In the genomic region with DNA sequence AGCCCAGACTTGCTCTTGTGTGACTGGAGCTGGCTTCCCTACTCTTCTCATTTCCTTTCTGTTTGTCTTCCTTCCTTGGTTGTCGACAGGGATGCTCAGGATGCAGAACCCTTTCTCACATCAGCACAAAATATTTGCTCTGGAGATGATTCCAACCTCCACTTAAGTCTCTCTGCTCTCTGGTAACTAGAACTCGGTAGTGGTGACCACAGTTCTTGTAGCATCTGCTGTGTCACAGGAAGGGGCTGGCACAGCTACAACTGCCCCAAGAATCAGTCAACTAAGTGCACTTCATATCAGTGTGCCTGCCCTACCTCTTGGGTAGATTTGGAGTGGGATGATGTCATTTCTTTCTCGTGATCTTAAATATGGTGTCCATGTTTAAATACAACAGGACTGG, we compare ENCODE assay signal across 19 mouse cellular contexts. TPM values are rescaled to one million over a fixed set of nuclear protein-coding genes. Genes with fewer than 3 reads are reported as not detected.
"Had no signal": no experiment of that assay in that cellular context is flagged by ENCODE, and none has a peak within 500 bp of the region (broad histone marks: within the 10 kb centered on the region; RNA-seq: fewer than 3 reads in every experiment).

No protein-coding gene starts in this region.

- H3K9me3 ChIP-seq: limb, embryonic 13.5 days; midbrain, embryonic 15.5 days; neural tube, embryonic 12.5 days had no signal

- H3K27me3 ChIP-seq: midbrain, embryonic 15.5 days; neural tube, embryonic 12.5 days had no signal

- H3K4me3 ChIP-seq: layer of hippocampus, adult 2 months; limb, embryonic 13.5 days; midbrain, embryonic 15.5 days; neural tube, embryonic 12.5 days had no signal

- H3K36me3 ChIP-seq: limb, embryonic 13.5 days; midbrain, embryonic 15.5 days; neural tube, embryonic 12.5 days had no signal

- DNase-seq: kidney, adult 11 months; kidney, adult 9 months; kidney, postnatal 36 days; left cerebral cortex, postnatal 4 days had no signal

- H3K4me2 ChIP-seq: limb, embryonic 13.5 days; midbrain, embryonic 11.5 days; midbrain, embryonic 15.5 days; neural tube, embryonic 12.5 days had no signal

- H3K27ac ChIP-seq: kidney, postnatal 0 days; layer of hippocampus, adult 2 months; limb, embryonic 13.5 days; liver, embryonic 14.5 days; midbrain, embryonic 15.5 days; neural tube, embryonic 12.5 days had no signal

- H3K4me1 ChIP-seq: limb, embryonic 13.5 days; midbrain, embryonic 15.5 days; neural tube, embryonic 12.5 days had no signal

- H3K9ac ChIP-seq: limb, embryonic 13.5 days; liver, embryonic 14.5 days; midbrain, embryonic 15.5 days; neural tube, embryonic 12.5 days had no signal

RNA-seq across cellular contexts. Expression of a gene that starts 8.6 kb away (rescaled TPM):
- polyA plus RNA-seq: liver, adult 2 months; midbrain, embryonic 15.5 days; neural tube, embryonic 12.5 days had no signal

RNA-seq across cellular contexts. Expression of a gene that starts 20.6 kb away (rescaled TPM):
- total RNA-seq: layer of hippocampus, adult 2 months; layer of hippocampus, postnatal 14 days; left cerebral cortex, adult 18-20 months; left cerebral cortex, postnatal 10 days; left cerebral cortex, postnatal 4 days had no signal
- polyA plus RNA-seq: intestine, embryonic 14.5 days; kidney, postnatal 0 days; limb, embryonic 13.5 days; liver, embryonic 14.5 days; midbrain, embryonic 11.5 days; neural tube, embryonic 12.5 days; stomach, embryonic 16.5 days had no signal

RNA-seq across cellular contexts. Expression of a gene that starts 30.9 kb away (rescaled TPM):
- total RNA-seq: layer of hippocampus, adult 2 months; layer of hippocampus, postnatal 14 days; left cerebral cortex, adult 18-20 months; left cerebral cortex, postnatal 10 days; left cerebral cortex, postnatal 4 days; liver, adult 2 months; monocyte, adult 5-6 weeks had no signal
- polyA plus RNA-seq: kidney, postnatal 0 days; limb, embryonic 13.5 days; liver, adult 2 months; liver, embryonic 14.5 days; lung, embryonic 16.5 days; midbrain, embryonic 11.5 days; midbrain, embryonic 15.5 days; neural tube, embryonic 12.5 days had no signal

RNA-seq across cellular contexts. Expression of a gene that starts 52.6 kb away (rescaled TPM):
- total RNA-seq: liver, adult 2 months; monocyte, adult 5-6 weeks had no signal
